Comparison of ENCODE assay signal across 15 mouse cellular contexts in genomic region chr19:37520740-37521433, GRCm38 (mm10). TPM values are rescaled to one million over a fixed set of nuclear protein-coding genes. Genes with fewer than 3 reads are reported as not detected.
DNase-seq lines count a peak whose midpoint lies in the region; ATAC-seq and TF ChIP-seq lines count a peak whose summit lies in the region.
"Had no signal": no experiment of that assay in that cellular context is flagged by ENCODE, and none has a peak within 500 bp of the region (broad histone marks: within the 10 kb centered on the region; RNA-seq: fewer than 3 reads in every experiment).

No protein-coding gene starts in this region.

- TF ChIP-seq POLR2A in lung, adult 2 months (IDR thresholded peaks at IDR 0.05; ENCODE audit: borderline replicate concordance, extremely low read depth, low read depth, low read length) = no peak

- H3K27ac ChIP-seq in lung, embryonic 15.5 days = peak overlapping the region; percentile 7
- H3K27ac ChIP-seq: forebrain, embryonic 13.5 days; liver, embryonic 13.5 days; midbrain, embryonic 10.5 days; neural tube, embryonic 15.5 days had no signal

- intact Hi-C loops in heart, postnatal 10 days (cut with DNase I) = no loop called here

- no peak overlapping the region for H3K4me3 ChIP-seq in lung, embryonic 15.5 days
- H3K4me3 ChIP-seq in lung, adult 2 months (replicated peaks; ENCODE audit: extremely low read depth, low read depth, low read length) = no peak overlapping the region
- H3K4me3 ChIP-seq: forebrain, embryonic 13.5 days; liver, embryonic 13.5 days; midbrain, embryonic 10.5 days; neural tube, embryonic 15.5 days had no signal

- peak; percentile 42; the same call in 1 of the 2 replicates for ATAC-seq in lung, embryonic 15.5 days (ENCODE audit: borderline replicate concordance, extremely low read depth, low FRiP score, low TSS enrichment)
- ATAC-seq: forebrain, embryonic 13.5 days; inflammation-experienced regulatory T-cells, adult 6 months had no signal

- WGBS in lung, embryonic 15.5 days = 49% methylated on average over 18 of the region's 18 CpGs
- WGBS in lung, adult 2 months = 42% methylated on average over 18 of the region's 18 CpGs

- DNase-seq in heart, postnatal 4 days = peak; percentile 28
- no peak for DNase-seq in heart, postnatal 10 days
- DNase-seq in lung, adult 2 months = no peak
- peak; percentile 28 for DNase-seq in brain, adult 2 months (ENCODE audit: low read depth, low spot score)
- DNase-seq in lung, postnatal 4 days = peak; percentile 50 to 66
- no peak for DNase-seq in right cerebral cortex, postnatal 25 days
- DNase-seq: adrenal gland, postnatal 25 days; cerebellum, adult 9-10 months; liver, embryonic 13.5 days; spleen, adult 18-20 months had no signal

- peaks cover 2% of the 10 kb centered on the region for H3K4me1 ChIP-seq in lung, embryonic 15.5 days
- H3K4me1 ChIP-seq in lung, adult 2 months (ENCODE audit: control insufficient read depth, insufficient read depth, low read length) = peaks cover 6% of the 10 kb centered on the region; the same call in 1 of the 2 replicates
- H3K4me1 ChIP-seq: neural tube, embryonic 15.5 days had no signal

- H3K9me3 ChIP-seq in lung, embryonic 15.5 days = no peaks in the 10 kb centered on the region
- H3K9me3 ChIP-seq: forebrain, embryonic 13.5 days; liver, embryonic 13.5 days; midbrain, embryonic 10.5 days; neural tube, embryonic 15.5 days had no signal

- no peak for TF ChIP-seq CTCF in lung, adult 2 months (IDR thresholded peaks at IDR 0.05; ENCODE audit: insufficient read depth, low read length)

- no peak overlapping the region for H3K4me2 ChIP-seq in lung, embryonic 15.5 days
- H3K4me2 ChIP-seq: forebrain, embryonic 13.5 days; liver, embryonic 13.5 days; neural tube, embryonic 15.5 days had no signal

- 0 out of 2 replicates have a peak, but pooled peaks cover 15% of the 10 kb centered on the region for H3K27me3 ChIP-seq in lung, embryonic 15.5 days
- H3K27me3 ChIP-seq: forebrain, embryonic 13.5 days; liver, embryonic 13.5 days; neural tube, embryonic 15.5 days had no signal

- no peaks in the 10 kb centered on the region for H3K36me3 ChIP-seq in lung, embryonic 15.5 days
- H3K36me3 ChIP-seq: liver, embryonic 13.5 days; midbrain, embryonic 10.5 days; neural tube, embryonic 15.5 days had no signal

- no peak overlapping the region for H3K9ac ChIP-seq in lung, embryonic 15.5 days
- H3K9ac ChIP-seq: forebrain, embryonic 13.5 days; liver, embryonic 13.5 days; neural tube, embryonic 15.5 days had no signal

RNA-seq across cellular contexts. Expression of gene Exoc6, which starts 29.3 kb away (rescaled TPM):
- total RNA-seq in heart, postnatal 4 days (2021) = 10 to 100 TPM; 27.6 to 28.3 TPM
- total RNA-seq in heart, postnatal 10 days (2021) = 10 to 100 TPM; 28.0 to 29.4 TPM
- polyA plus RNA-seq in lung, embryonic 15.5 days (2015; fragmentation: Nextera tagmentation; extraction: Ambion mirVana) = 11.6 and 12.8 TPM in 2 replicates
- 6.8 and 10.1 TPM in 2 replicates for polyA plus RNA-seq in lung, adult 2 months (2012; rRNA removed)

Comparison
In these comparisons a context has a peak if more than half of its experiments do, and no peak if none do; other contexts are left out.
1. DNase-seq: peak in heart, postnatal 4 days (single experiment), brain, adult 2 months (single experiment) and lung, postnatal 4 days (2 of 2); none in heart, postnatal 10 days (0 of 2), lung, adult 2 months (single experiment) and right cerebral cortex, postnatal 25 days (single experiment).